Mouse (Mus musculus) liver, adult 2 months (tissue): Measurements from ENCODE around the gene Mrfap1.

Experiments
- CTCF ChIP-seq: fragments of 200-500 bp; IDR thresholded peaks from 2 replicates; pipeline ENCODE4 v1.5.1; 2011; ENCODE audit warnings: low read depth, low read length, control low read depth
- POLR2A ChIP-seq: fragments of 200-500 bp; IDR thresholded peaks from 2 replicates; pipeline ENCODE4 v1.6.1; 2011; ENCODE audit warnings: low read length, control low read depth; ENCODE audit not compliant: insufficient read depth; ENCODE audit errors: extremely low read depth

- TF ChIP-seq CTCF (peak; percentile 73), POLR2A (no peak)
Measured at GRCm38 (mm10) chr5:36814554-36814953, 18.0 kb upstream of the Mrfap1 start.
